Mouse (Mus musculus) forebrain, postnatal 0 days (tissue): ENCODE measurements around the gene Elf1. TPM values are rescaled to one million over a fixed set of nuclear protein-coding genes. Genes with fewer than 3 reads are reported as not detected.

Experiments
- ATAC-seq: fragments of 200-750 bp; cut with Nextera tagmentation; 2 replicates; pipeline ENCODE4 v1.8.0; 2017; ENCODE audit warnings: mild to moderate bottlenecking, moderate library complexity
- DNase-seq: peaks from one replicate; pipeline ENCODE4 v3.0.0-alpha.2; 2015
- H3K27ac ChIP-seq: fragments of 300-500 bp; sonication (generic); 2 replicates; pipeline ENCODE4 v1.5.1; 2014; ENCODE audit warnings: low read depth, mild to moderate bottlenecking, antibody characterized with exemption, low read length, moderate library complexity, mixed read lengths
- H3K27me3 ChIP-seq: fragments of 300-500 bp; sonication (generic); 2 replicates; pipeline ENCODE4 v1.6.1; 2014; ENCODE audit warnings: mild to moderate bottlenecking, low read length, mixed read lengths; ENCODE audit not compliant: insufficient read depth
- H3K36me3 ChIP-seq: fragments of 300-500 bp; sonication (generic); 2 replicates; pipeline ENCODE4 v1.6.1; 2014; ENCODE audit warnings: mild to moderate bottlenecking, moderate library complexity; ENCODE audit not compliant: insufficient read depth
- H3K4me1 ChIP-seq: fragments of 300-500 bp; sonication (generic); 2 replicates; pipeline ENCODE4 v1.6.1; 2014; ENCODE audit warnings: antibody characterized with exemption; ENCODE audit not compliant: insufficient read depth
- H3K4me2 ChIP-seq: fragments of 300-500 bp; sonication (generic); 2 replicates; pipeline ENCODE4 v1.6.1; 2014; ENCODE audit warnings: low read depth, mild to moderate bottlenecking, moderate library complexity
- H3K4me3 ChIP-seq: fragments of 300-500 bp; sonication (generic); 2 replicates; pipeline ENCODE4 v1.5.1; 2014; ENCODE audit warnings: low read depth, low read length, mixed read lengths
- H3K9ac ChIP-seq: fragments of 300-500 bp; sonication (generic); 2 replicates; pipeline ENCODE4 v1.6.1; 2014; ENCODE audit warnings: mild to moderate bottlenecking
- H3K9me3 ChIP-seq: fragments of 300-500 bp; sonication (generic); 2 replicates; pipeline ENCODE4 v1.6.1; 2016; ENCODE audit warnings: low read length
- CTCF ChIP-seq: sonication (generic); IDR thresholded peaks from 2 replicates; pipeline ENCODE4 v1.5.1; 2016; ENCODE audit warnings: antibody characterized with exemption, control low read depth, low read depth
- WGBS: fragments of 180-500 bp; shearing (Covaris S2); extraction: QIAGEN DNeasy Blood & Tissue Kit; methylation state at CpG from one replicate; pipeline ENCODE4 v1.1.7; 2014; 5-methylcytosine and 5-hydroxymethylcytosine counted together
- polyA plus RNA-seq: library from polyadenylated mRNA; unstranded; fragments of >200 nt; fragmentation: Nextera tagmentation; extraction: Ambion mirVana; gene quantifications from 2 replicates; pipeline ENCODE4 v1.2.1, GENCODE M21; 2015
- total RNA-seq: library from RNA; depleted of rRNA; stranded (reverse); fragments of >200 nt; gene quantifications from 2 replicates; pipeline ENCODE4 v1.2.3, GENCODE M21; 2014

The Elf1 gene
- total and polyA plus RNA-seq, 2 experiments from 2014 or later: 2.3 to 8.9 TPM

DNA sequence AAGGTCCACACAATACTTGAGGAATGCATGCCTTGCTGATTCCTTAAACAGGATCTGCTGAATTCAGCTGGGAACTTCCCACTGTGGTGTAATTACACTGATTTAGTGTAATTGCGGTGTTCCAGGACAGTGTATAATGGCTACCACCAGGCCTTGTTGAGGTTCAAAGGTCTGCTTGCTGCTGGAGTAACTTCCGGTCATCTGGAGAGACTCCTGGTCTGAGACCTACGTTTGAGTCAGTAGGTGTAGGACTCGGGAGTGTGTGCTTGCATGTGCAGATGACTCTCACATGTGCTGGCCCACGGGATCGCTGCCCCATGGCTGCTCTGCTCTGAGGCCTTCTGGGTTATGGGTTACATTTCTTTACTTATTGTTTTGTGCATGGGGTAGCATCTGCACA is 13.4 kb downstream of the Elf1 start:
- Histone ChIP-seq H3K27me3 (no peaks in the 10 kb centered on the region), H3K4me2 (no peak overlapping the region), H3K36me3 (no peaks in the 10 kb centered on the region), H3K27ac (no peak overlapping the region), H3K9me3 (no peaks in the 10 kb centered on the region), H3K4me1 (no peaks in the 10 kb centered on the region), H3K4me3 (no peak overlapping the region), H3K9ac (no peak overlapping the region)
- DNase-seq (no peak), ATAC-seq (no peak)
- WGBS: 88% methylated on average over 6 of the region's 6 CpGs
- no peak for TF ChIP-seq CTCF

DNA sequence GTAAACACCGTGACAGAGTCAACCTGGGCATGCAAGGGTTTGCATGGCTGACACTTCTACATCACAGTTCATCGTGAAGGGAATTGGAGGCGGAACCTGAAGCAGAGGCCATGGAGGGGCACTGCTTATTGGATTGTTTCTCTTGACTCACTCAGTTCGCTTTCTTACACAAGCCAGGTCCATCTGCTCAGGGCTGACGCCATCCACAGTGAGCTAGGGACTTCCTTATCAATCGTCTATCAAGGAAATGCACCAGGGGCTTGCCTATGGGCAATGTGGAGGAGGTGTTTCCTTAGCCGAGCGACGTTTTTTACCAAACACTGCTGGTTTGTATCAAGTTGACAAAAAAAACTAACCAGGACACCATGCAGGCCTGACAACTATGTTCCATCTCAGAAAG is 18.3 kb downstream of the Elf1 start:
- H3K9ac ChIP-seq: no peak overlapping the region
- H3K27me3 ChIP-seq: no peaks in the 10 kb centered on the region
- H3K36me3 ChIP-seq: no peaks in the 10 kb centered on the region
- H3K4me2 ChIP-seq: no peak overlapping the region
- 86% methylated on average over 9 of the region's 9 CpGs for WGBS
- no peak for DNase-seq
- no peak overlapping the region for H3K4me3 ChIP-seq
- ATAC-seq: no peak
- H3K4me1 ChIP-seq: no peaks in the 10 kb centered on the region
- no peaks in the 10 kb centered on the region for H3K9me3 ChIP-seq
- no peak overlapping the region for H3K27ac ChIP-seq
- no peak for TF ChIP-seq CTCF

DNA sequence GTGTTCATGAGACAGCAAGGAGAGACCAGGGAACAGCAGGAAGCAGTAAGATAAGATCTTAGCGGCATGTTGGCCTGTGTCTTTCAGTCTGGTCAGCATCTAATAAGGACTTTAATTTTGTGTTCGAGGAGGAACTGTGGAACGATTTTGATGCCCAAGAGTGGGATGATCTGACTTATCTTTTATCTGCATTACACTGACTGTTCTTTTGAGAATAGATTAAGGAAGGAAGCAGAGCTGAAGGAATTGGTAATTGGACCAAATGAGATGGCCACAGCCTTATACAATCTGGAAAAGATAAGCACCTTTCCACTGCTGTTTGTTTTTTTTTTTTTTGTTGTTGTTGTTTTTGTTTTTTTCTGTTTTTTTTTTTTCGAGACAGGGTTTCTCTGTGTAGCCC is 19.8 kb downstream of the Elf1 start:
- no peak for TF ChIP-seq CTCF
- H3K4me1 ChIP-seq: no peaks in the 10 kb centered on the region
- 87% methylated on average over 4 of the region's 4 CpGs for WGBS
- H3K27me3 ChIP-seq: no peaks in the 10 kb centered on the region
- H3K27ac ChIP-seq: no peak overlapping the region
- DNase-seq (no peak), ATAC-seq (no peak)
- H3K4me2 ChIP-seq: no peak overlapping the region
- H3K36me3 ChIP-seq: no peaks in the 10 kb centered on the region
- no peaks in the 10 kb centered on the region for H3K9me3 ChIP-seq
- H3K9ac ChIP-seq: no peak overlapping the region
- H3K4me3 ChIP-seq: no peak overlapping the region

DNA sequence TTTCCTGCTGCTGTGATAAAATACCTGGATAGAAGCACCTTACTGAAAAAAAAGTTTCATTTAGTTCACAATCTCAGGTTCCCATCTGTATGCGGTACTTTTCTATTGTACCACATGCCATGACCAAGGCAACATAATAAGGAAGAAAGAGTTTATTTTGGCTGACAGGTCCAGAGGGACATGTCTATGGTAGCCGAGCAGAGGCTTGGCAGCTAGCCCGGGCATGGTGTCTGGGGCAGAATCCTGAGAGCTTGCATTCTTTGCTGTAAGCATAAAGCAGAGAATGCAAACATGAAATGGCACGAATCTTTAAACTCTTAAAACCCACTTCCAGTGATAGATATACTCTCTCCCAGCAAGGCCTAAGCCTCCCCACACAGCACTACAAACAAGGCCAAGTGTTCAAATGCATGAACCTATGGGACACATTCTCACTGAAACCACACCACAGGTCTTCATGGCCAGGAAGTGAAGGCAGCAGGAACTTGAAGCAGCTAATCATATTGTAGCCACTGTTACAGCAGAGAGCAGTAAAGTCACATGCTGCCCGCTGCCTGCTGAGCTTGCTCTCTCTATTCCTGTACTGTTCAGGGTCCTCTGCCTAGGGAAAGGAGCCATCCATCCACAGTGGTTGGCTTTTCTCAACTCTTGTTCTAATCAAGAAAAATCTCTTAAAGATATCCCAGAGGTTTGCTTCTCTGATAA is 22.5 kb downstream of the Elf1 start:
- Histone ChIP-seq H3K9ac (no peak overlapping the region), H3K9me3 (no peaks in the 10 kb centered on the region), H3K36me3 (no peaks in the 10 kb centered on the region), H3K27ac (no peak overlapping the region), H3K4me3 (no peak overlapping the region), H3K4me1 (no peaks in the 10 kb centered on the region), H3K4me2 (no peak overlapping the region), H3K27me3 (no peaks in the 10 kb centered on the region)
- 42% methylated on average over 5 of the region's 5 CpGs for WGBS
- no peak for TF ChIP-seq CTCF
- DNase-seq (no peak), ATAC-seq (no peak)

DNA sequence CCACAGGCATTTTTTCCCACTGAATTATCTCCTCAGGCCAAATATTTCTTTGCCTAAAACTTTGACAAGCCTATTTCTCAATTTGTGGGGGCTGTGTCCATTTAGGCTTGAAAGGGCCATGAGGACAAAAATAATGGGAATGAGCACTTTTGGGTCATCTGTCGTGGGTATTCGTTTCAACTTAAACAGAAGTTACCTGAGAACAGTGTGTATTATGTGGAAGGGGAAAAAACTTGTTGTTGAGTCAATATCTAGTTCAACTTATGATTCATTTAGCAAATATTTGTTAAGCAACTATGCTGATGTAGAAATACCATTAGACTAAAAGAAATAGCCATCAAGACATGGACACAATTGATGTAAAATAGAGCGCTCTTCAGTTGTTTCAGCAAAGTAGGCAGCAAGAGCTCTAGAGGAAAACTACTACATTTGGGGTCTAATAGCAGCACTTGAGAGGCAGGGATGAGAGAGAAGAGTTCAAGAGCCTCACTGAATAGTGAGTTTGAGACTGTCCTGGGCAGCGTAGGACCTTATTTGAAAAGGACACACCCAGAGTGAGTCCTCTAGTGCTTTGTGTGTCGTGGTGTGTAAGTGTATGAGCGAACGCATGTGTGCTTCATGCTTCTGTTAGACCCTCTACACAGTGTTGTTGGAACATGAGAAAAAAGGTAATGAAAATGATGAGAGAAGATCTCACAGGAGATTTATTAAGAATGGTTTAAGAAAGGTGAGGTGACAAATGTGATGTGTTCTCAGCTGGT is 23.4 kb downstream of the Elf1 start:
- WGBS: 98% methylated on average over 7 of the region's 7 CpGs
- Histone ChIP-seq H3K4me2 (no peak overlapping the region), H3K9ac (no peak overlapping the region), H3K27me3 (no peaks in the 10 kb centered on the region), H3K4me3 (no peak overlapping the region), H3K4me1 (no peaks in the 10 kb centered on the region), H3K9me3 (no peaks in the 10 kb centered on the region), H3K27ac (no peak overlapping the region), H3K36me3 (no peaks in the 10 kb centered on the region)
- TF ChIP-seq CTCF: no peak
- ATAC-seq (no peak), DNase-seq (no peak)

DNA sequence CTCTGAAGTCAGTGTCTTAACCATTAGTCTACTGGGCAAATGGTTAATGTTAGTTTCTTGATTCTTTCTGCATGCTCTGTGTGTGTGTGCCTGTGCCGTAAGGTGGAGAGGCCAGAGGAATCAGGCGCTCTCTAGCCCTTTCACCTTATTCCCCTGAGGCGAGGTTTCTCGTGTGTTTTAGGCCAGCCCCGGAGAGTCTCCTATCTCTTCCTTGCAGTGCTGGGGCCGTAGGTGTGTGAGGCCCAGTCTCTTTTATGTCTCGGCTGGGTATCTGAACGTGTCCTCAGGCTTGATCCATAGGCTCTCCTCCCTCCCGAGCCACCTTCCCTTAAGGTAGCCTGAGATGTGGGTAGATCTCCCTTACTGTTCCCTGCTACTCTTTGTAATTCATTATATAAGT is 25.2 kb downstream of the Elf1 start:
- no peak for TF ChIP-seq CTCF
- Histone ChIP-seq H3K27me3 (no peaks in the 10 kb centered on the region), H3K4me2 (no peak overlapping the region), H3K9ac (no peak overlapping the region), H3K9me3 (no peaks in the 10 kb centered on the region), H3K36me3 (no peaks in the 10 kb centered on the region), H3K27ac (no peak overlapping the region), H3K4me1 (no peaks in the 10 kb centered on the region), H3K4me3 (no peak overlapping the region)
- ATAC-seq (no peak), DNase-seq (no peak)
- 81% methylated on average over 9 of the region's 9 CpGs for WGBS

DNA sequence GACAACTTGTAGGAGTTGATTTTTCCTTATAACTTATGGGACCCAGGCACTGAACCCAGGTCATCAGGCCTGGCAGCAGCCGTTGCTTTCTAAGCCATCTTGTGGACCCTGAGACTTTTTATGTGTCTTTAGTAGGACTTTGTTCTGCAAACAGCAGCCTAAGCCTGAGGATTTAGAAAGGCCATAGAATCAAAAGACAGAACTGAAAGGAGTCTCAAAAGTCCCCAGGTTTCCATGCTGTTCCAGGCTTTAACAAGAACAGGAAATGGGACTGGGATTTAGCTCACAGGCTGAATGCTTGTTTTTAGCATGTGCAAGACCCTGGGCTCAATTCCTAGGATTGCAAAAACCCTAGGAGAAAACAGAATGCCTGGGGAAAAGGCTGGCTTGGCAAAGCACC is 26.9 kb downstream of the Elf1 start:
- TF ChIP-seq CTCF: no peak
- H3K27ac ChIP-seq: no peak overlapping the region
- no peak for ATAC-seq
- H3K27me3 ChIP-seq: no peaks in the 10 kb centered on the region
- no peak overlapping the region for H3K4me2 ChIP-seq
- H3K9ac ChIP-seq: no peak overlapping the region
- H3K36me3 ChIP-seq: no peaks in the 10 kb centered on the region
- no peak overlapping the region for H3K4me3 ChIP-seq
- H3K4me1 ChIP-seq: no peaks in the 10 kb centered on the region
- no peaks in the 10 kb centered on the region for H3K9me3 ChIP-seq
- WGBS: 58% methylated on average over 1 of the region's 1 CpGs
- DNase-seq: no peak
